ENCODE assay signal across 8 mouse cellular contexts in genomic region chr4:150663192-150663591, GRCm38 (mm10). TPM values are rescaled to one million over a fixed set of nuclear protein-coding genes. Genes with fewer than 3 reads are reported as not detected.
DNase-seq lines count a peak whose midpoint lies in the region; ATAC-seq and TF ChIP-seq lines count a peak whose summit lies in the region.

No protein-coding gene starts in this region.

- TF ChIP-seq POLR2A in MEL (IDR thresholded peaks at IDR 0.05; ENCODE audit: control insufficient read depth in 1 of 2, insufficient read depth in 1 of 2, low read depth in 1 of 2, low read length in 2 of 2, poor library complexity in 1 of 2), result no peak

- no peak for ATAC-seq in hindbrain, embryonic 16.5 days
- no peak for ATAC-seq in forebrain, embryonic 15.5 days (replicated peaks)

- H3K27me3 ChIP-seq in hindbrain, embryonic 10.5 days (ENCODE audit: insufficient read depth, poor library complexity, severe bottlenecking), result peaks cover 26% of the 10 kb centered on the region
- no peaks in the 10 kb centered on the region for H3K27me3 ChIP-seq in hindbrain, embryonic 16.5 days (replicated peaks; ENCODE audit: control insufficient read depth, insufficient read depth, low read length)
- H3K27me3 ChIP-seq in MEL (ENCODE audit: control insufficient read depth in 1 of 2, insufficient read depth in 2 of 2, low read length in 2 of 2), result peaks cover 0 to 2% of the 10 kb centered on the region in 2 experiments; a peak in 1 of 4 replicates
- H3K27me3 ChIP-seq in forebrain, embryonic 15.5 days, result no peaks in the 10 kb centered on the region

- H3K4me3 ChIP-seq in hindbrain, embryonic 10.5 days, result no peak overlapping the region
- no peak overlapping the region for H3K4me3 ChIP-seq in hindbrain, embryonic 16.5 days (ENCODE audit: low read length)
- H3K4me3 ChIP-seq in MEL (ENCODE audit: control insufficient read depth in 1 of 2, insufficient read depth in 1 of 2, low read depth in 2 of 2, low read length in 2 of 2), result no peak overlapping the region
- H3K4me3 ChIP-seq in forebrain, embryonic 15.5 days, result no peak overlapping the region

- peak; percentile 65 for DNase-seq in hindbrain, embryonic 10.5 days (ENCODE audit: low spot score)
- DNase-seq in B cell, adult 2 months, result peak; percentile 53 to 54
- peak; percentile 77 for DNase-seq in MEL (ENCODE audit: low read depth, low spot score)
- DNase-seq in kidney, postnatal 10 days, result peak; percentile 63
- DNase-seq in retina, embryonic 14.5 days (ENCODE audit: low spot score), result peak; percentile 60
- DNase-seq in left cerebral cortex, adult 11 months (ENCODE audit: low spot score), result no peak

- peak; percentile 50 for TF ChIP-seq RAD21 in MEL (IDR thresholded peaks at IDR 0.05; ENCODE audit: low read depth, low read length)

- H3K4me2 ChIP-seq in hindbrain, embryonic 16.5 days (ENCODE audit: low read length), result no peak overlapping the region
- no peak overlapping the region for H3K4me2 ChIP-seq in forebrain, embryonic 15.5 days (replicated peaks)

- TF ChIP-seq CTCF in MEL (IDR thresholded peaks at IDR 0.05 in 2 of 3, conservative IDR thresholded peaks at IDR 0.05 in 1 of 3; ENCODE audit: control insufficient read depth in 1 of 3, insufficient read depth in 1 of 3, low read depth in 2 of 3, low read length in 3 of 3, poor library complexity in 1 of 3, severe bottlenecking in 1 of 3), result peak; percentile 75 to 89 (median 88)

- H3K79me2 ChIP-seq in MEL (ENCODE audit: control insufficient read depth, insufficient read depth, low read length, poor library complexity), result no peaks in the 10 kb centered on the region

- H3K9ac ChIP-seq in hindbrain, embryonic 16.5 days (ENCODE audit: low read depth, low read length), result no peak overlapping the region
- no peak overlapping the region for H3K9ac ChIP-seq in MEL (ENCODE audit: control insufficient read depth, low read depth, low read length, poor library complexity, severe bottlenecking)
- H3K9ac ChIP-seq in forebrain, embryonic 15.5 days (replicated peaks), result no peak overlapping the region

- no peak for TF ChIP-seq EP300 in MEL (IDR thresholded peaks at IDR 0.05; ENCODE audit: low read depth in 1 of 2, low read length in 2 of 2)

- no peaks in the 10 kb centered on the region for H3K36me3 ChIP-seq in hindbrain, embryonic 10.5 days
- H3K36me3 ChIP-seq in hindbrain, embryonic 16.5 days (ENCODE audit: control insufficient read depth, insufficient read depth, low read length), result no peaks in the 10 kb centered on the region
- H3K36me3 ChIP-seq in MEL (ENCODE audit: control insufficient read depth in 1 of 2, insufficient read depth in 2 of 2, low read length in 2 of 2), result no peaks in the 10 kb centered on the region
- no peaks in the 10 kb centered on the region for H3K36me3 ChIP-seq in forebrain, embryonic 15.5 days

- peaks cover 34% of the 10 kb centered on the region for H3K4me1 ChIP-seq in hindbrain, embryonic 10.5 days (replicated peaks)
- H3K4me1 ChIP-seq in hindbrain, embryonic 16.5 days (ENCODE audit: control insufficient read depth, insufficient read depth, low read depth, low read length), result peaks cover 6% of the 10 kb centered on the region; the same call in 1 of the 2 replicates
- H3K4me1 ChIP-seq in MEL (ENCODE audit: control insufficient read depth in 1 of 2, insufficient read depth in 2 of 2, low read length in 2 of 2), result no peaks in the 10 kb centered on the region
- H3K4me1 ChIP-seq in forebrain, embryonic 15.5 days, result peaks cover 7% of the 10 kb centered on the region

- H3K9me3 ChIP-seq in hindbrain, embryonic 10.5 days, result peaks cover 3% of the 10 kb centered on the region; the same call in 1 of the 2 replicates
- no peaks in the 10 kb centered on the region for H3K9me3 ChIP-seq in hindbrain, embryonic 16.5 days (ENCODE audit: control insufficient read depth, low read length)
- H3K9me3 ChIP-seq in MEL (replicated peaks; ENCODE audit: insufficient read depth, low read length), result no peaks in the 10 kb centered on the region
- no peaks in the 10 kb centered on the region for H3K9me3 ChIP-seq in forebrain, embryonic 15.5 days

- WGBS in hindbrain, embryonic 10.5 days, result 62% methylated on average over 12 of the region's 12 CpGs
- WGBS in hindbrain, embryonic 16.5 days, result 62% methylated on average over 12 of the region's 12 CpGs
- WGBS in forebrain, embryonic 15.5 days, result 58% methylated on average over 12 of the region's 12 CpGs

- H3K27ac ChIP-seq in hindbrain, embryonic 10.5 days, result no peak overlapping the region
- H3K27ac ChIP-seq in hindbrain, embryonic 16.5 days (ENCODE audit: low read depth, low read length), result no peak overlapping the region
- H3K27ac ChIP-seq in MEL (ENCODE audit: control insufficient read depth, low read depth, low read length), result no peak overlapping the region
- H3K27ac ChIP-seq in forebrain, embryonic 15.5 days (replicated peaks), result no peak overlapping the region

TF ChIP-seq in MEL, 35 proteins besides CTCF, POLR2A, EP300 and RAD21:
- TF ChIP-seq SIN3A (IDR thresholded peaks at IDR 0.05; ENCODE audit: low read length), result no peak
- TF ChIP-seq ZC3H11A (IDR thresholded peaks at IDR 0.05; ENCODE audit: low read depth, low read length), result peak; percentile 34; the same call in 1 of the 2 replicates
- no peak for TF ChIP-seq MEF2A (IDR thresholded peaks at IDR 0.05; ENCODE audit: extremely low read depth, insufficient replicate concordance, low read depth, low read length, poor library complexity, severe bottlenecking)
- TF ChIP-seq KAT2A (conservative IDR thresholded peaks at IDR 0.05; ENCODE audit: low read depth, low read length), result no peak
- TF ChIP-seq USF2 (IDR thresholded peaks at IDR 0.05; ENCODE audit: borderline replicate concordance in 1 of 2, insufficient read depth in 1 of 2, low read depth in 1 of 2, low read length in 2 of 2), result no peak
- TF ChIP-seq CHD2 (IDR thresholded peaks at IDR 0.05; ENCODE audit: low read length), result no peak
- TF ChIP-seq MYC (IDR thresholded peaks at IDR 0.05; ENCODE audit: low read depth, low read length), result no peak
- no peak for TF ChIP-seq CHD1 (IDR thresholded peaks at IDR 0.05; ENCODE audit: low read depth, low read length)
- peak; percentile 60 for TF ChIP-seq SMC3 (IDR thresholded peaks at IDR 0.05; ENCODE audit: low read depth, low read length)
- no peak for TF ChIP-seq POLR2AphosphoS2 (IDR thresholded peaks at IDR 0.05; ENCODE audit: low read length)
- TF ChIP-seq ZKSCAN1 (IDR thresholded peaks at IDR 0.05; ENCODE audit: low read depth, low read length), result no peak
- no peak for TF ChIP-seq JUND (IDR thresholded peaks at IDR 0.05; ENCODE audit: low read depth, low read length)
- TF ChIP-seq GATA1 (IDR thresholded peaks at IDR 0.05; ENCODE audit: low read depth, low read length), result no peak
- peak; percentile 43; the same call in 1 of the 2 replicates for TF ChIP-seq NRF1 (IDR thresholded peaks at IDR 0.05; ENCODE audit: insufficient read depth, low read depth, low read length, poor library complexity, severe bottlenecking)
- TF ChIP-seq TAL1 (IDR thresholded peaks at IDR 0.05; ENCODE audit: low read length), result no peak
- TF ChIP-seq MAX (IDR thresholded peaks at IDR 0.05; ENCODE audit: low read length), result no peak
- no peak for TF ChIP-seq ELF1 (IDR thresholded peaks at IDR 0.05; ENCODE audit: low read depth, low read length)

RNA-seq across cellular contexts. Expression of gene Slc45a1, which starts 11.2 kb away (rescaled TPM):
- 2.9 and 8.4 TPM in 2 replicates for polyA plus RNA-seq in hindbrain, embryonic 10.5 days (2016; fragmentation: Nextera tagmentation; extraction: Ambion mirVana)
- polyA plus RNA-seq in hindbrain, embryonic 16.5 days (2015; fragmentation: Nextera tagmentation; extraction: Ambion mirVana), result 44.7 and 46.7 TPM in 2 replicates
- not detected in 2 replicates for total RNA-seq in MEL (2012; rRNA removed)
- polyA plus RNA-seq in MEL (2012; ENCODE audit: insufficient read depth in 1 of 2, insufficient read length in 2 of 2, low read depth in 1 of 2, low replicate concordance in 2 of 2, missing spikeins in 1 of 2), result not detected
- 16.7 and 19.0 TPM in 2 replicates for polyA plus RNA-seq in forebrain, embryonic 15.5 days (2015; fragmentation: Nextera tagmentation; extraction: Ambion mirVana)
